Mouse (Mus musculus): ENCODE data around the gene Abhd11. TPM values are rescaled to one million over a fixed set of nuclear protein-coding genes. Genes with fewer than 3 reads are reported as not detected.

The Abhd11 gene
- total and polyA plus RNA-seq, 2 experiments from 2014 or later: 55.6 to 100 TPM

GRCm38 (mm10) chr5:134973526-134973925 lies 35.4 kb upstream of the Abhd11 start:
- 75% methylated on average over 7 of the region's 7 CpGs for WGBS
- no peaks in the 10 kb centered on the region for H3K9me3 ChIP-seq (replicated peaks; ENCODE audit: control insufficient read depth, low read length)
- ATAC-seq (ENCODE audit: insufficient read depth, low read depth): no peak
- H3K9ac ChIP-seq (replicated peaks; ENCODE audit: low read depth, low read length): no peak overlapping the region
- H3K36me3 ChIP-seq (replicated peaks; ENCODE audit: control insufficient read depth, insufficient read depth, low read length): no peaks in the 10 kb centered on the region
- no peaks in the 10 kb centered on the region for H3K27me3 ChIP-seq (ENCODE audit: control insufficient read depth, insufficient read depth, low read length)
- peaks cover 4% of the 10 kb centered on the region; the same call in 1 of the 2 replicates for H3K4me1 ChIP-seq (ENCODE audit: control insufficient read depth, insufficient read depth)
- TF ChIP-seq EP300 (IDR thresholded peaks at IDR 0.05; ENCODE audit: low read depth): no peak
- TF ChIP-seq CTCF (IDR thresholded peaks at IDR 0.05; ENCODE audit: low read depth): no peak
- no peak overlapping the region for H3K4me2 ChIP-seq (ENCODE audit: low read depth, low read length)
- no peak overlapping the region for H3K27ac ChIP-seq (ENCODE audit: low read depth)
- no peak overlapping the region for H3K4me3 ChIP-seq (ENCODE audit: low read depth, low read length)
- no peak for DNase-seq (ENCODE audit: low spot score)

GRCm38 (mm10) chr5:134974294-134974693 lies 34.7 kb upstream of the Abhd11 start:
- H3K4me2 ChIP-seq (ENCODE audit: low read depth, low read length): no peak overlapping the region

GRCm38 (mm10) chr5:134974921-134975320 lies 34.0 kb upstream of the Abhd11 start:
- H3K4me1 ChIP-seq (ENCODE audit: control insufficient read depth, insufficient read depth): peaks cover 4% of the 10 kb centered on the region; the same call in 1 of the 2 replicates
- no peak overlapping the region for H3K4me3 ChIP-seq (ENCODE audit: low read depth, low read length)
- ATAC-seq (ENCODE audit: insufficient read depth, low read depth): no peak
- no peak overlapping the region for H3K27ac ChIP-seq (ENCODE audit: low read depth)
- H3K9me3 ChIP-seq (replicated peaks; ENCODE audit: control insufficient read depth, low read length): no peaks in the 10 kb centered on the region
- DNase-seq (ENCODE audit: low spot score): no peak
- H3K4me2 ChIP-seq (ENCODE audit: low read depth, low read length): no peak overlapping the region
- TF ChIP-seq CTCF (IDR thresholded peaks at IDR 0.05; ENCODE audit: low read depth) (no peak), EP300 (IDR thresholded peaks at IDR 0.05; ENCODE audit: low read depth) (no peak)
- H3K9ac ChIP-seq (replicated peaks; ENCODE audit: low read depth, low read length): no peak overlapping the region
- 49% methylated on average over 2 of the region's 2 CpGs for WGBS
- H3K36me3 ChIP-seq (replicated peaks; ENCODE audit: control insufficient read depth, insufficient read depth, low read length): no peaks in the 10 kb centered on the region
- H3K27me3 ChIP-seq (ENCODE audit: control insufficient read depth, insufficient read depth, low read length): no peaks in the 10 kb centered on the region

More at GRCm38 (mm10) chr5:134974294-134974693, 34.7 kb upstream of the Abhd11 start:
- no peak overlapping the region for H3K27ac ChIP-seq (ENCODE audit: low read depth)
- H3K4me1 ChIP-seq (ENCODE audit: control insufficient read depth, insufficient read depth): peaks cover 4% of the 10 kb centered on the region; the same call in 1 of the 2 replicates
- no peaks in the 10 kb centered on the region for H3K36me3 ChIP-seq (replicated peaks; ENCODE audit: control insufficient read depth, insufficient read depth, low read length)
- TF ChIP-seq CTCF (IDR thresholded peaks at IDR 0.05; ENCODE audit: low read depth) (no peak), EP300 (IDR thresholded peaks at IDR 0.05; ENCODE audit: low read depth) (no peak)
- no peaks in the 10 kb centered on the region for H3K9me3 ChIP-seq (replicated peaks; ENCODE audit: control insufficient read depth, low read length)
- no peak for ATAC-seq (ENCODE audit: insufficient read depth, low read depth)
- WGBS: 12% methylated on average over 7 of the region's 7 CpGs
- no peaks in the 10 kb centered on the region for H3K27me3 ChIP-seq (ENCODE audit: control insufficient read depth, insufficient read depth, low read length)
- no peak overlapping the region for H3K4me3 ChIP-seq (ENCODE audit: low read depth, low read length)
- no peak for DNase-seq (ENCODE audit: low spot score)
- H3K9ac ChIP-seq (replicated peaks; ENCODE audit: low read depth, low read length): no peak overlapping the region

- WGBS: 57% methylated on average over 2 of the region's 2 CpGs
- H3K4me1 ChIP-seq (ENCODE audit: control insufficient read depth, insufficient read depth): peaks cover 4% of the 10 kb centered on the region; the same call in 1 of the 2 replicates
- H3K27me3 ChIP-seq (ENCODE audit: control insufficient read depth, insufficient read depth, low read length): no peaks in the 10 kb centered on the region
- H3K27ac ChIP-seq (ENCODE audit: low read depth): no peak overlapping the region
- H3K9me3 ChIP-seq (replicated peaks; ENCODE audit: control insufficient read depth, low read length): no peaks in the 10 kb centered on the region
- TF ChIP-seq EP300 (IDR thresholded peaks at IDR 0.05; ENCODE audit: low read depth) (no peak), CTCF (IDR thresholded peaks at IDR 0.05; ENCODE audit: low read depth) (no peak)
- ATAC-seq (ENCODE audit: insufficient read depth, low read depth): no peak
- no peaks in the 10 kb centered on the region for H3K36me3 ChIP-seq (replicated peaks; ENCODE audit: control insufficient read depth, insufficient read depth, low read length)
- no peak overlapping the region for H3K4me3 ChIP-seq (ENCODE audit: low read depth, low read length)
- no peak overlapping the region for H3K9ac ChIP-seq (replicated peaks; ENCODE audit: low read depth, low read length)
- no peak overlapping the region for H3K4me2 ChIP-seq (ENCODE audit: low read depth, low read length)
- DNase-seq (ENCODE audit: low spot score): no peak
These were observed 32.8 kb upstream of the Abhd11 start for GRCm38 (mm10) chr5:134976164-134976563.

GRCm38 (mm10) chr5:134976577-134977250 lies 32.2 kb upstream of the Abhd11 start:
- Histone ChIP-seq H3K4me2 (ENCODE audit: low read depth, low read length) (no peak overlapping the region), H3K27me3 (ENCODE audit: control insufficient read depth, insufficient read depth, low read length) (no peaks in the 10 kb centered on the region), H3K9me3 (replicated peaks; ENCODE audit: control insufficient read depth, low read length) (no peaks in the 10 kb centered on the region), H3K4me1 (ENCODE audit: control insufficient read depth, insufficient read depth) (peaks cover 4% of the 10 kb centered on the region; the same call in 1 of the 2 replicates), H3K27ac (ENCODE audit: low read depth) (no peak overlapping the region), H3K4me3 (ENCODE audit: low read depth, low read length) (no peak overlapping the region), H3K9ac (replicated peaks; ENCODE audit: low read depth, low read length) (no peak overlapping the region), H3K36me3 (replicated peaks; ENCODE audit: control insufficient read depth, insufficient read depth, low read length) (no peaks in the 10 kb centered on the region)
- TF ChIP-seq EP300 (IDR thresholded peaks at IDR 0.05; ENCODE audit: low read depth): no peak
- TF ChIP-seq CTCF (IDR thresholded peaks at IDR 0.05; ENCODE audit: low read depth): no peak
- DNase-seq (ENCODE audit: low spot score) (no peak), ATAC-seq (ENCODE audit: insufficient read depth, low read depth) (no peak)
- WGBS: 71% methylated on average over 14 of the region's 14 CpGs

GRCm38 (mm10) chr5:134977837-134978236 lies 31.1 kb upstream of the Abhd11 start:
- H3K27me3 ChIP-seq (ENCODE audit: control insufficient read depth, insufficient read depth, low read length): no peaks in the 10 kb centered on the region
- DNase-seq (ENCODE audit: low spot score) (no peak), ATAC-seq (ENCODE audit: insufficient read depth, low read depth) (no peak)
- no peak overlapping the region for H3K4me2 ChIP-seq (ENCODE audit: low read depth, low read length)
- H3K4me1 ChIP-seq (ENCODE audit: control insufficient read depth, insufficient read depth): peaks cover 4% of the 10 kb centered on the region; the same call in 1 of the 2 replicates
- 34% methylated on average over 4 of the region's 4 CpGs for WGBS
- no peaks in the 10 kb centered on the region for H3K9me3 ChIP-seq (replicated peaks; ENCODE audit: control insufficient read depth, low read length)
- no peak overlapping the region for H3K9ac ChIP-seq (replicated peaks; ENCODE audit: low read depth, low read length)
- no peak overlapping the region for H3K27ac ChIP-seq (ENCODE audit: low read depth)
- H3K4me3 ChIP-seq (ENCODE audit: low read depth, low read length): no peak overlapping the region
- TF ChIP-seq EP300 (IDR thresholded peaks at IDR 0.05; ENCODE audit: low read depth) (no peak), CTCF (IDR thresholded peaks at IDR 0.05; ENCODE audit: low read depth) (no peak)
- no peaks in the 10 kb centered on the region for H3K36me3 ChIP-seq (replicated peaks; ENCODE audit: control insufficient read depth, insufficient read depth, low read length)

Measured in heart, postnatal 0 days (tissue).